Mouse (Mus musculus): ENCODE measurements around the gene Trpv2. TPM values are rescaled to one million over a fixed set of nuclear protein-coding genes. Genes with fewer than 3 reads are reported as not detected.
"Not testable (repeated sequence)": the region's sequence is repeated elsewhere in the genome, so short reads cannot be mapped to it uniquely, and the experiment has no call there.

Gene Trpv2
- polyA plus RNA-seq, 1 experiment from 2014 or later: 4.2 TPM

DNA sequence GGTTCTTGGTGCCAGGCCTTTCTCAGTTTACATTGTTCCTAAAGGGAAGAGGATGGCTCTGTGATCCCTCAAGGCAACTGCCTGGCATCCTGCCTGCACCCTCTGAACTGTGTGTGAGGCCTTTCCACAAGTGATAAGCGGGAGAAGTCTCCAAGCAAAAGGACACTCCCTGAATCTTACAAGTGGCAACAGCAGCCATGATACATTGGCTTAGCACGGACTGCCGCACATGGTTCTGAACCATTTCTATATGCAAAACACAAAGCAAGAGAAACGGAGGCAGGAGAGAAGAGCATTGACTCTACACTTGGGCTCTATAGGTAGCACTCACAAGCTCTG is 71.0 kb downstream of the Trpv2 start:
- H3K9me3 ChIP-seq (replicated peaks): no peaks in the 10 kb centered on the region
- no peaks in the 10 kb centered on the region for H3K27me3 ChIP-seq
- peak overlapping the region; percentile 76 for H3K4me3 ChIP-seq
- ATAC-seq (replicated peaks; ENCODE audit: insufficient number of reproducible peaks, insufficient read depth, low FRiP score, low read depth): no peak
- H3K4me1 ChIP-seq (replicated peaks): peaks cover 81% of the 10 kb centered on the region
- H3K27ac ChIP-seq: peak overlapping the region; percentile 85
- peak overlapping the region; percentile 6; the same call in 1 of the 2 replicates for H3K9ac ChIP-seq
- H3K36me3 ChIP-seq: no peaks in the 10 kb centered on the region
- 43% methylated on average over 4 of the region's 4 CpGs for WGBS
- H3K4me2 ChIP-seq: peak overlapping the region; percentile 91

DNA sequence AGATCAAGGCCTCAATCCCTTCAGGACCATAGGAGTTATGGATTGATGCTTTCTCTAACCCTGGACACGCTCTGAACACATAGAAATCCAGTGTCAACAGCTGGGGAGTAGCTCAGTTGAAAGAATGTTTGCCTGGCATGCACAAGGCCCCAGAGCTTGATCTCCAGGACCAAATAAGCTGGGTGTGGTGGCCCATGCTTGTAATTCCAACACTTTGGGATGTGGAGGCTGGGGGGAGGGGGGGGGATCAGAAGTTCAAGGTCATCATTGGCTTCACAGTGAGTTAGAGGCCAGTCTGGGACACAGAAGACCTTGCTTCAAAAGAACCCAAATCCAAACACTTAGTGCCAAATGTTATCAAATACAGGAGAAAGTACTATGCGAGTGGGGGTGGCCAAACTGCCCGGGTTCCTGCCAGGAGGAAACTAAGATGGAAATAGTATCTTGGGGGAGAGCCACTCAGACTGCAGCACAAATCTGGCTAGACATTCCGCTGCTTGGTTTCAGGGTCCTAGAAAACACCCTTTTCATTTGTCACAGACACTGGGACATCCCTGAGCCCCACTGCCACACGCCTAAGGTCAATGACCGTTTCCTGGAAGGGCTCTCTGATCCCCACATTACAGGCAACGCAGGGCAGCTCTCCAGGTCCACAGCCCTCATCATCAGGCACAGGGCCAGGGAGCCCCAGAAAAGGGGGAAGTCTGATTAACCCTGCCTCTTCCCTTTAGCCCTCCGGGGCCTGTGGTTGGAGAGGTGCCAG is 71.6 kb downstream of the Trpv2 start:
- Histone ChIP-seq H3K4me3 (peak overlapping the region; percentile 76), H3K27ac (peak overlapping the region; percentile 85), H3K9ac (peak overlapping the region; percentile 40), H3K4me2 (peak overlapping the region; percentile 91), H3K9me3 (replicated peaks) (no peaks in the 10 kb centered on the region), H3K36me3 (no peaks in the 10 kb centered on the region), H3K27me3 (no peaks in the 10 kb centered on the region), H3K4me1 (replicated peaks) (peaks cover 80% of the 10 kb centered on the region)
- ATAC-seq (replicated peaks; ENCODE audit: insufficient number of reproducible peaks, insufficient read depth, low FRiP score, low read depth): no peak; the same call in 1 of the 2 replicates
- WGBS: 5% methylated on average over 8 of the region's 8 CpGs

- no peak for ATAC-seq (replicated peaks; ENCODE audit: insufficient number of reproducible peaks, insufficient read depth, low FRiP score, low read depth)
- H3K4me3 ChIP-seq: peak overlapping the region; percentile 76
- peak overlapping the region; percentile 85 for H3K27ac ChIP-seq
- H3K36me3 ChIP-seq: no peaks in the 10 kb centered on the region
- H3K4me1 ChIP-seq (replicated peaks): peaks cover 75% of the 10 kb centered on the region
- H3K27me3 ChIP-seq: no peaks in the 10 kb centered on the region
- H3K4me2 ChIP-seq: peak overlapping the region; percentile 91
- H3K9ac ChIP-seq: peak overlapping the region; percentile 40
- no peaks in the 10 kb centered on the region for H3K9me3 ChIP-seq (replicated peaks)
- WGBS: 7% methylated on average over 4 of the region's 4 CpGs
These were observed 72.2 kb downstream of the Trpv2 start for GRCm38 (mm10) chr11:62646495-62646843.

GRCm38 (mm10) chr11:62646958-62647515 is 72.8 kb downstream of the Trpv2 start:
- Histone ChIP-seq H3K9ac (peak overlapping the region; percentile 86), H3K4me2 (peak overlapping the region; percentile 91), H3K27ac (peak overlapping the region; percentile 85), H3K27me3 (no peaks in the 10 kb centered on the region), H3K9me3 (replicated peaks) (no peaks in the 10 kb centered on the region), H3K36me3 (no peaks in the 10 kb centered on the region), H3K4me3 (peak overlapping the region; percentile 76), H3K4me1 (replicated peaks) (peaks cover 74% of the 10 kb centered on the region)
- WGBS: 34% methylated on average over 7 of the region's 7 CpGs
- no peak for ATAC-seq (replicated peaks; ENCODE audit: insufficient number of reproducible peaks, insufficient read depth, low FRiP score, low read depth)

- Histone ChIP-seq H3K36me3 (no peaks in the 10 kb centered on the region), H3K9ac (peak within 1 kb of the TSS; percentile 86), H3K9me3 (replicated peaks) (no peaks in the 10 kb centered on the region), H3K4me3 (peak within 1 kb of the TSS; percentile 76), H3K27ac (peak within 1 kb of the TSS; percentile 85), H3K4me1 (replicated peaks) (peaks cover 66% of the 10 kb centered on the region), H3K4me2 (peak within 1 kb of the TSS; percentile 91), H3K27me3 (no peaks in the 10 kb centered on the region)
- WGBS: 1% methylated on average over 63 of the region's 86 CpGs
- ATAC-seq (replicated peaks; ENCODE audit: insufficient number of reproducible peaks, insufficient read depth, low FRiP score, low read depth): peak; percentile 42
These were observed 73.6 kb downstream of the Trpv2 start, which contains the start of gene Lrrc75a for GRCm38 (mm10) chr11:62647661-62648590. TSS of gene Lrrc75a (minus strand) at chr11:62648523.

- H3K9ac ChIP-seq: peak within 1 kb of the TSS; percentile 86
- under 1% methylated on average over 36 of the region's 53 CpGs for WGBS
- ATAC-seq (replicated peaks; ENCODE audit: insufficient number of reproducible peaks, insufficient read depth, low FRiP score, low read depth): peak; percentile 89
- peaks cover 57% of the 10 kb centered on the region for H3K4me1 ChIP-seq (replicated peaks)
- H3K27ac ChIP-seq: peak within 1 kb of the TSS; percentile 85
- peak within 1 kb of the TSS; percentile 76 for H3K4me3 ChIP-seq
- no peaks in the 10 kb centered on the region for H3K9me3 ChIP-seq (replicated peaks)
- H3K4me2 ChIP-seq: peak within 1 kb of the TSS; percentile 91
- H3K27me3 ChIP-seq: no peaks in the 10 kb centered on the region
- H3K36me3 ChIP-seq: 0 out of 2 replicates have a peak, but pooled peaks cover under 1% of the 10 kb centered on the region
These were observed 74.5 kb downstream of the Trpv2 start, which contains the start of gene Mmgt2 for GRCm38 (mm10) chr11:62648591-62649391. TSS of gene Mmgt2 (plus strand) at chr11:62648664.

- H3K9me3 ChIP-seq (replicated peaks); H3K27ac ChIP-seq; ATAC-seq (replicated peaks; ENCODE audit: insufficient number of reproducible peaks, insufficient read depth, low FRiP score, low read depth); H3K9ac ChIP-seq; H3K27me3 ChIP-seq; H3K36me3 ChIP-seq: not testable (repeated sequence)
- peak overlapping the region; percentile 76 for H3K4me3 ChIP-seq
- peak overlapping the region; percentile 91 for H3K4me2 ChIP-seq
- 76% methylated on average over 4 of the region's 4 CpGs for WGBS
- H3K4me1 ChIP-seq (replicated peaks): peaks cover 50% of the 10 kb centered on the region
These were observed 75.5 kb downstream of the Trpv2 start for GRCm38 (mm10) chr11:62649803-62650202.

Other genes with a start within 250 kb of the Trpv2 start
- 5.1 and 7.2 TPM in 2 replicates for gene Pigl, start 116.0 kb upstream of the Trpv2 start, polyA plus RNA-seq (2015; fragmentation: Nextera tagmentation; extraction: Ambion mirVana)
- gene Ncor1, start 115.9 kb upstream of the Trpv2 start, polyA plus RNA-seq (2015; fragmentation: Nextera tagmentation; extraction: Ambion mirVana): 112 and 113 TPM in 2 replicates
- 17.1 and 22.1 TPM in 2 replicates for gene Cenpv, start 35.2 kb upstream of the Trpv2 start, polyA plus RNA-seq (2015; fragmentation: Nextera tagmentation; extraction: Ambion mirVana)
- gene Ubb, start 23.3 kb upstream of the Trpv2 start, polyA plus RNA-seq (2015; fragmentation: Nextera tagmentation; extraction: Ambion mirVana): 2,445 and 2,567 TPM in 2 replicates
- 14.6 and 18.5 TPM in 2 replicates for gene Lrrc75a, start 74.0 kb downstream of the Trpv2 start, polyA plus RNA-seq (2015; fragmentation: Nextera tagmentation; extraction: Ambion mirVana)
- gene Mmgt2, start 74.2 kb downstream of the Trpv2 start, polyA plus RNA-seq (2015; fragmentation: Nextera tagmentation; extraction: Ambion mirVana): 44.7 and 49.1 TPM in 2 replicates
- gene Zfp287, start 157.4 kb downstream of the Trpv2 start, polyA plus RNA-seq (2015; fragmentation: Nextera tagmentation; extraction: Ambion mirVana): 4.6 and 5.1 TPM in 2 replicates
- not detected in 2 replicates for gene Gm10428, start 178.6 kb downstream of the Trpv2 start, polyA plus RNA-seq (2015; fragmentation: Nextera tagmentation; extraction: Ambion mirVana)
- 9.3 and 10.8 TPM in 2 replicates for gene Zfp286, start 215.0 kb downstream of the Trpv2 start, polyA plus RNA-seq (2015; fragmentation: Nextera tagmentation; extraction: Ambion mirVana)
- gene Trim16, start 245.7 kb downstream of the Trpv2 start, polyA plus RNA-seq (2015; fragmentation: Nextera tagmentation; extraction: Ambion mirVana): 4.9 and 8.3 TPM in 2 replicates